Mouse (Mus musculus) MEL (cell line): ENCODE results near the gene Smco1. TPM values are rescaled to one million over a fixed set of nuclear protein-coding genes. Genes with fewer than 3 reads are reported as not detected.
"Not testable (repeated sequence)": the region's sequence is repeated elsewhere in the genome, so short reads cannot be mapped to it uniquely, and the experiment has no call there.

Experiments
- DNase-seq: peaks from one replicate; pipeline ENCODE4 v3.0.0; 2011; ENCODE audit warnings: low read depth, low spot score
- H3K27ac ChIP-seq: 2 replicates; pipeline ENCODE4 v1.5.1; 2012; ENCODE audit warnings: low read depth, mild to moderate bottlenecking, control low read depth, low read length, moderate library complexity; ENCODE audit not compliant: control insufficient read depth
- H3K27me3 ChIP-seq, 2 experiments: fragments of 150-350 bp in 1 of 2; sonication (generic) in 1 of 2; 2 replicates each; pipeline ENCODE4 v1.6.1; 2012; ENCODE audit warnings: low read length in 2 of 2, mild to moderate bottlenecking in 2 of 2, improper control_type of control experiment in 1 of 2, moderate library complexity in 1 of 2; ENCODE audit not compliant: insufficient read depth in 2 of 2, control insufficient read depth in 1 of 2
- H3K36me3 ChIP-seq, 2 experiments: 2 replicates each; pipeline ENCODE4 v1.6.1; 2012 to 2014; ENCODE audit warnings: low read length in 2 of 2, improper control_type of control experiment in 1 of 2, inconsistent platforms in 1 of 2, mild to moderate bottlenecking in 1 of 2; ENCODE audit not compliant: insufficient read depth in 2 of 2, control insufficient read depth in 1 of 2
- H3K4me1 ChIP-seq, 2 experiments: fragments of 150-350 bp in 1 of 2; sonication (generic) in 1 of 2; 2 replicates each; pipeline ENCODE4 v1.6.1; 2012; ENCODE audit warnings: low read length in 2 of 2, improper control_type of control experiment in 1 of 2, mild to moderate bottlenecking in 1 of 2; ENCODE audit not compliant: insufficient read depth in 2 of 2, control insufficient read depth in 1 of 2
- H3K4me3 ChIP-seq, 2 experiments: fragments of 150-350 bp in 1 of 2; sonication (generic) in 1 of 2; 2 replicates each; pipeline ENCODE4 v1.5.1; 2012; ENCODE audit warnings: low read depth in 2 of 2, low read length in 2 of 2, mild to moderate bottlenecking in 2 of 2, moderate library complexity in 2 of 2, control low read depth in 1 of 2, improper control_type of control experiment in 1 of 2; ENCODE audit not compliant: control insufficient read depth in 1 of 2, insufficient read depth in 1 of 2
- H3K79me2 ChIP-seq: 2 replicates; pipeline ENCODE4 v1.6.1; 2012; ENCODE audit warnings: mild to moderate bottlenecking, low read length, moderate library complexity; ENCODE audit not compliant: control insufficient read depth, poor library complexity, insufficient read depth
- H3K9ac ChIP-seq: 2 replicates; pipeline ENCODE4 v1.6.1; 2012; ENCODE audit warnings: low read depth, mild to moderate bottlenecking, control low read depth, low read length, moderate library complexity; ENCODE audit not compliant: control insufficient read depth, poor library complexity, severe bottlenecking
- H3K9me3 ChIP-seq: fragments of 150-350 bp; sonication (generic); replicated peaks from 2 replicates; pipeline ENCODE4 v1.6.1; 2012; ENCODE audit warnings: mild to moderate bottlenecking, low read length, improper control_type of control experiment, moderate library complexity; ENCODE audit not compliant: insufficient read depth
- CTCF ChIP-seq, 3 experiments: IDR thresholded peaks in 2 of 3; conservative IDR thresholded peaks in 1 of 3; 2 replicates each; pipeline ENCODE4 v1.5.1; 2011 to 2012; ENCODE audit warnings: low read length in 3 of 3, low read depth in 2 of 3, mild to moderate bottlenecking in 2 of 3, improper control_type of control experiment in 1 of 3, inconsistent platforms in 1 of 3, mixed read lengths in 1 of 3, moderate library complexity in 1 of 3; ENCODE audit not compliant: control insufficient read depth in 1 of 3, insufficient read depth in 1 of 3, poor library complexity in 1 of 3, severe bottlenecking in 1 of 3
- E2F4 ChIP-seq: IDR thresholded peaks from 2 replicates; pipeline ENCODE4 v1.6.1; 2011; ENCODE audit warnings: low read depth, low read length, improper control_type of control experiment, borderline replicate concordance
- MAFK ChIP-seq: IDR thresholded peaks from 2 replicates; pipeline ENCODE4 v1.6.1; 2011; ENCODE audit warnings: low read depth, mild to moderate bottlenecking, low read length, improper control_type of control experiment, borderline replicate concordance
- MAX ChIP-seq: IDR thresholded peaks from 2 replicates; pipeline ENCODE4 v1.6.1; 2011; ENCODE audit warnings: low read length, improper control_type of control experiment
- MEF2A ChIP-seq: IDR thresholded peaks from 2 replicates; pipeline ENCODE4 v1.6.1; 2014; ENCODE audit warnings: low read depth, mild to moderate bottlenecking, inconsistent platforms, low read length, improper control_type of control experiment; ENCODE audit not compliant: poor library complexity, insufficient replicate concordance, severe bottlenecking; ENCODE audit errors: extremely low read depth
- RAD21 ChIP-seq: IDR thresholded peaks from 2 replicates; pipeline ENCODE4 v1.6.1; 2011; ENCODE audit warnings: mild to moderate bottlenecking, low read depth, low read length, improper control_type of control experiment
- SMC3 ChIP-seq: IDR thresholded peaks from 2 replicates; pipeline ENCODE4 v1.6.1; 2011; ENCODE audit warnings: low read depth, low read length, improper control_type of control experiment
- ZC3H11A ChIP-seq: IDR thresholded peaks from 2 replicates; pipeline ENCODE4 v1.6.1; 2012; ENCODE audit warnings: low read depth, mild to moderate bottlenecking, inconsistent platforms, low read length, improper control_type of control experiment
- ZKSCAN1 ChIP-seq: IDR thresholded peaks from 2 replicates; pipeline ENCODE4 v1.6.1; 2012; ENCODE audit warnings: low read depth, mild to moderate bottlenecking, inconsistent platforms, low read length, improper control_type of control experiment, moderate library complexity
- polyA plus RNA-seq, 2 experiments: library from polyadenylated mRNA; stranded (reverse) in 1 of 2; unstranded in 1 of 2; fragments of >175 nt in 1 of 2; fragments of >200 nt in 1 of 2; gene quantifications; 2 replicates each; pipeline versions ENCODE4 v1.2.1 to v1.2.4; 2012; ENCODE audit warnings: low replicate concordance in 2 of 2, low read depth in 1 of 2; ENCODE audit not compliant: insufficient read length in 2 of 2, insufficient read depth in 1 of 2, missing spikeins in 1 of 2
- total RNA-seq: library from RNA; depleted of rRNA; stranded (reverse); fragments of 300-350 nt; gene quantifications from 2 replicates; pipeline ENCODE4 v1.2.3, GENCODE M21; 2012

The Smco1 gene
- total and polyA plus RNA-seq, 3 experiments = not detected

DNA sequence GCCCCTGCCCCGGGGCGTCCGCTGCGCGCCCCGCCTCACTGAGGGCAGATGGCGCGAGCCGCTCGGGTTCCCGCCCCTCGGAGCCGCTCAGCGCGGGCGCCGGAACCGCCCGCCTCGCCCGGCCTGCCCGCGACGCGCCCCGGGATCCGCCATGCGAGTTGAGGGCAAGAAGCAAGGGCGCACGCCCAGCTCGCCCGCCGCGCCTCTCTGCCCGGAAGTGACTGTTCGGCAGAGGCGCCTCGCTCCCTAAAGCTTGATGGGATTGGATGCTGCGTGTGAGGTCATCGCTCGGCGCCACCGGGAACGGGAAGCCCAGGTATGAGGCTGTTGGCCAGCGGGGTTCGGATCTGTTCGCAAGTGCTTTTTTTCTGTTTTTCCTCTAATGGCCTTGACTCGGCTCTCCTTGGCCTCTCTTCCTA lies 24.3 kb upstream of the Smco1 start, which contains the start of the genes Fbxo45 and Wdr53 (continued):
- TF ChIP-seq MAFK (no peak), ZKSCAN1 (no peak)
- TF ChIP-seq, all 39 proteins: peak for 14

DNA sequence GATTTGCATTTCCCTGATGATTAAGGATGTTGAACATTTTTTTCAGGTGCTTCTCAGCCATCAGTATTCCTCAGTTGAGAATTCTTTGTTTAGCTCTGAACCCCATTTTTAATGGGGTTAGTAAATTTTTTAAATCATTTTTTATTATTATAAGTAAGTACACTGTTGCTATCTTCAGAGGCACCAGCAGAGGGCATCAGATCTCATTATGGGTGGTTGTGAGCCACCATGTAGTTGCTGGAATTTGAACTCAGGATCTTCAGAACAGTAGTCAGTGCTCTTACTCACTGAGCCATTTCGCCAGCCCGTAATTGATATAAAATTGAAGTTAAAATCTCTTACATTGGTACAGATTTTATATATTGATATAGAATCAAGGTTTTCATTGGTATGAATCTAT lies 7.0 kb upstream of the Smco1 start:
- H3K9ac ChIP-seq, H3K79me2 ChIP-seq, H3K36me3 ChIP-seq, H3K27ac ChIP-seq, H3K9me3 ChIP-seq, H3K27me3 ChIP-seq, H3K4me3 ChIP-seq, H3K4me1 ChIP-seq: not testable (repeated sequence)
- TF ChIP-seq SMC3 = peak; percentile 58
- TF ChIP-seq CTCF (IDR thresholded peaks at IDR 0.05 in 2 of 3, conservative IDR thresholded peaks at IDR 0.05 in 1 of 3; ENCODE audit: control insufficient read depth in 1 of 3, insufficient read depth in 1 of 3, low read depth in 2 of 3, low read length in 3 of 3, poor library complexity in 1 of 3, severe bottlenecking in 1 of 3) = peak; percentile 18 to 48 (median 19); a peak in 3 of 6 replicates
- TF ChIP-seq ZC3H11A = peak; percentile 35; the same call in 1 of the 2 replicates
- TF ChIP-seq RAD21 = peak; percentile 46
- peak; percentile 50 for DNase-seq

DNA sequence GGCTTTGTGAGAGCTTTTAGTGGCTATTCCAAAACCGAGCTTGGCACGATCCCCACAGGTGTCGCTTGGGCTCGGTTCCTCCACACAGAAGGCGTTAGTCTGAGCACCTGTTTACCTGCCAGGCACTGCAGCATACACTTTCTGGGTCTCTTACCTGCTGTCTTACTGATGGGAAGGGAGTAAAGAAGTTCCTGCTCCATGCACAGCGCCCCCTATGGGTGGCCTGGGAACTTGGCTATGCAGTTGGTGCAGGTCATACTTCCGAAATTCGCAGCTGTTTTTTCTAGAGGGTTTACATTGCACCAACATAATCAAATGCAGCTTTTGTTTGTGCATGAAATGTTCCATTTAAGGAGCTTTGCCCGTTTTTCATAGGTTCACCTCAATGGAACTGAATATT lies 2.1 kb downstream of the Smco1 start:
- no peaks in the 10 kb centered on the region for H3K27me3 ChIP-seq
- peak; percentile 49 for DNase-seq
- H3K4me1 ChIP-seq = peaks cover 0 to 3% of the 10 kb centered on the region in 2 experiments; a peak in 2 of 4 replicates
- 0 out of 2 replicates have a peak, but pooled peaks have one; percentile 2 for TF ChIP-seq ZC3H11A
- TF ChIP-seq SMC3 = 0 out of 2 replicates have a peak, but pooled peaks have one; percentile 11
- TF ChIP-seq MAX = no peak
- peak; percentile 68 to 96 (median 87) for TF ChIP-seq CTCF (IDR thresholded peaks at IDR 0.05 in 2 of 3, conservative IDR thresholded peaks at IDR 0.05 in 1 of 3; ENCODE audit: control insufficient read depth in 1 of 3, insufficient read depth in 1 of 3, low read depth in 2 of 3, low read length in 3 of 3, poor library complexity in 1 of 3, severe bottlenecking in 1 of 3)
- no peak for TF ChIP-seq MEF2A
- TF ChIP-seq E2F4 = no peak
- peaks cover 0 to 9% of the 10 kb centered on the region in 2 experiments; a peak in 2 of 4 replicates for H3K36me3 ChIP-seq
- no peak overlapping the region for H3K9ac ChIP-seq
- no peak overlapping the region for H3K4me3 ChIP-seq
- H3K79me2 ChIP-seq = peaks cover 10% of the 10 kb centered on the region
- H3K9me3 ChIP-seq = no peaks in the 10 kb centered on the region
- no peak overlapping the region for H3K27ac ChIP-seq

DNA sequence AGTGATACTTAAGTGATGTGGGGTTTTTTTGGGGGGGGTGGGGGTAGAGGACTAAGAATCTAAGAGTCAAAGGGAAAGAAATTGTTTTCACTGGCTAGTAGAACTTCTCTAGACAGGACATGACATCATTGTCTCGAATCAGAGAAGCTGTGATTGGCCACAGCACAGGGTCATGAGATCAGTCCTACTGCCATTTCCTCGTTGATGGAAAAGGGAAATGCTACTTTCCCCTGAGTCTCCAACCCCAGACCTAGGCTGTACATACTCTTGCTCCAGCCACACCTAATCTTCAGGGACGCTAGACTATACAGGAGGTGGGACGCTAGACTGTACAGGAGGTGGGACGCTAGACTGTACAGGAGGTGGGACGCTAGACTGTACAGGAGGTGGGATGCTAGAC lies 3.8 kb downstream of the Smco1 start:
- Histone ChIP-seq H3K27ac (no peak overlapping the region), H3K9me3 (no peaks in the 10 kb centered on the region)
- no peak for TF ChIP-seq MAX

More for the DNA sequence above, 3.8 kb downstream of the Smco1 start:
- Histone ChIP-seq H3K36me3 (peaks cover 0 to 16% of the 10 kb centered on the region in 2 experiments; a peak in 3 of 4 replicates), H3K9ac (no peak overlapping the region), H3K27me3 (no peaks in the 10 kb centered on the region), H3K79me2 (peaks cover 23% of the 10 kb centered on the region), H3K4me1 (peaks cover 0 to 3% of the 10 kb centered on the region in 2 experiments; a peak in 2 of 4 replicates), H3K4me3 (no peak overlapping the region)
- no peak for DNase-seq
